Mouse (Mus musculus) A20 (cell line): ENCODE data around the gene Cnksr1.
A peak's percentile ranks its signal among the peaks of the same experiment; 100 is the strongest.

ENCODE experiments used
- DNase-seq: peaks from one replicate; pipeline ENCODE4 v3.0.0-alpha.2; 2011; ENCODE audit warnings: low read depth, low spot score

Cnksr1 gene

GRCm38 (mm10) chr4:134203340-134203896 lies 34.8 kb downstream of the Cnksr1 start:
- no peak for DNase-seq

GRCm38 (mm10) chr4:134202904-134203303 lies 35.3 kb downstream of the Cnksr1 start, which contains the start of gene Gm7534:
Gm7534 (minus strand) TSS chr4:134203004.
- DNase-seq, result no peak

- DNase-seq, result no peak
These were observed 38.8 kb downstream of the Cnksr1 start for GRCm38 (mm10) chr4:134199371-134199770.

GRCm38 (mm10) chr4:134186268-134186667 lies 51.9 kb downstream of the Cnksr1 start:
- no peak for DNase-seq

- DNase-seq, result no peak
These were observed 52.6 kb downstream of the Cnksr1 start for GRCm38 (mm10) chr4:134185569-134185968.

- no peak for DNase-seq
These were observed 54.5 kb downstream of the Cnksr1 start for GRCm38 (mm10) chr4:134183711-134184110.

- peak; percentile 38 for DNase-seq
These were observed 56.4 kb downstream of the Cnksr1 start for GRCm38 (mm10) chr4:134181825-134182224.

- DNase-seq, result no peak
These were observed 57.1 kb downstream of the Cnksr1 start for GRCm38 (mm10) chr4:134181112-134181511.
